Mouse (Mus musculus): ENCODE results near the gene Lypd3.

- TF ChIP-seq EP300 (IDR thresholded peaks at IDR 0.05; ENCODE audit: low read depth) (no peak), CTCF (IDR thresholded peaks at IDR 0.05; ENCODE audit: low read depth) (no peak)
Observed at GRCm38 (mm10) chr7:24636264-24636663, at the start of gene Lypd3.
